Mouse (Mus musculus) megakaryocyte, adult 5-6 weeks (primary cell): Measurements from ENCODE around the gene Pck2. TPM values are rescaled to one million over a fixed set of nuclear protein-coding genes. Genes with fewer than 3 reads are reported as not detected.
A peak's percentile ranks its signal among the peaks of the same experiment; 100 is the strongest.

ENCODE experiments used
- ATAC-seq: 2 replicates; pipeline ENCODE4 v1.8.0; 2016; ENCODE audit warnings: mild to moderate bottlenecking, inconsistent platforms; ENCODE audit not compliant: poor library complexity, severe bottlenecking
- total RNA-seq, 2 experiments: library from RNA; stranded (forward) in 1 of 2; stranded (reverse) in 1 of 2; fragments of 153-499, 151-499 nt in 1 of 2; fragments of 221-1000, 200-1000 nt in 1 of 2; gene quantifications; 2 replicates each; pipeline versions ENCODE4 v1.2.3 to v1.2.4; 2015 to 2017

The Pck2 gene
- 11.7 and 16.0 TPM in 2 replicates for total RNA-seq (2015)
- 26.3 and 30.3 TPM in 2 replicates for total RNA-seq (2017)

DNA sequence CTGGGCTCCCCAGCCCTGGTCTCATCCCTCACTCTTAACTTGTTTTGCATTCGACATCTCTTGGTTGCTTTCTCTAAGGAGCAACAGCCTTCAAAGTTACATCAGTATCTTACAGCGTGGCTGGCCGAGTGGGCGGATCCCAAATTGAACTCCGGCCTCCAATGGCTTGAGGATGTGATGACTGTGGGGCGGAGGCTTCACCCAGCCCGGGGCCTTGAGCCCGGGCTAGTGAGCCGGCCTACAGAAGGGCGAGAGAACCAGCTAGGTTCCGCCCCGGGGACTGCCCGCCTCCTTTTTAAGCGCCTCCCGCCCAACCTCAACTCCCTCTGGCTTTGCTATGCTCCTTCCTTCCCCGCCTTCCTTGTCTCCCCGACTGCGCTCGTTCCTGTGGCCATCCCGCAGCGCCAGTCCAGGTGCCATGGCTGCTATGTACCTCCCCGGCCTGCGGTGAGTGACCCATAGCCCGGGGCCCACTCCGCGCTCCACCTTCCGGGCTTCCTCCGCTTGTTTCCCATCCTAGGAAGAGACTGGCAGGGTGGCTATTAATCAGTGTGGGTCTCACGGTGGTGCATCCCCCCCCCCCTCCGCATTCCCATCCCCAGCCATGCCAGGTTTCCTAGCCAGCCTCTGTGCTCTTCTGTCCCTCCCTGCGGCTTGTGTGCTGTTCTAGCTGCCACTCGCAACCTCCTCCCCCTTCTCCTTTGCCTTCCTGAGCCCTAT lies at the start of gene Pck2:
Gene Pck2, plus strand, starts transcription at position 200 of the 720 bp plus-strand sequence.
- ATAC-seq: peak; percentile 96

DNA sequence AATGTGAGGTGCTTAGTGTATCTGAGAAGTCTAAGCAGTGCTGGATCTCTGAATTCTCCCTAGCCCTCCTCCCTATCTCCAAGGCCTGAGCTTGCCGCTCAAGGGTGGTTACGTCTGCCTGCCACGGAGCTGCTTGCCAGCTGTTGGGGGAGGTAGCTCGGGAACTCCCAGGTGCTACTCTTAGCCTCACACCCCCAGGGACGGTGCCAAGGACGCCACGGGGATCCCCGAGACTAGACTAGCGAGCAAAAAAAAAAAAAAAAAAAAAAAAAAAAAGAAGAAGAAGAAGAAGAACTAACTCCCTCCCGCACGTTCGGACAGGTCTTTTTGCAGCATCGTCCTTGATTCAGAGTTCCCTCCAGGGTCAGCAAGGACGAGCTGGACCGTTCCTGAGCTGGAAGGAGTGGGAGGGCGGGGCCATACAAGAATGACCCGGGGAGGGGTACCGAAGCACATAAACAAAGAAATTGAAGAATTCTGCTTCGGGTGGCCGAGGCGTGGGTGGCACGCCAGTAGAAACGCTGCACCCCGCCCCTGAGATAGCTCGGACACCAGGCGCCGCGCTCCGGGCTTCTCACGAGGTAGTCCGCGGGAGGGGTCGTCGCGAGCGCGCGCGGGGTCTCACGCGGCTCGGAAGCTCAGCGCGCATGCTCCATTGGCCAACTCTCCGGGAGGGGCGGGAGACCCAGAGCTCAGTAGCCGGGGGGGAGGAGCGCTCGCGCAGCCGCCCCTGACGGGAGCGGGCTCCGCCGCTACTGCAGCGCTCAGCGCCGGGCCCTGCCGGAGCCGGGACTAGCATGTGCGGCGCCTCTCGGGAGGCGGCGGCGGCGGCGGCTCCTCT lies 49.5 kb upstream of the Pck2 start, which contains the start of gene Carmil3:
Gene Carmil3, plus strand, starts transcription at position 291 of the 841 bp plus-strand sequence.
- peak; percentile 43 for ATAC-seq

DNA sequence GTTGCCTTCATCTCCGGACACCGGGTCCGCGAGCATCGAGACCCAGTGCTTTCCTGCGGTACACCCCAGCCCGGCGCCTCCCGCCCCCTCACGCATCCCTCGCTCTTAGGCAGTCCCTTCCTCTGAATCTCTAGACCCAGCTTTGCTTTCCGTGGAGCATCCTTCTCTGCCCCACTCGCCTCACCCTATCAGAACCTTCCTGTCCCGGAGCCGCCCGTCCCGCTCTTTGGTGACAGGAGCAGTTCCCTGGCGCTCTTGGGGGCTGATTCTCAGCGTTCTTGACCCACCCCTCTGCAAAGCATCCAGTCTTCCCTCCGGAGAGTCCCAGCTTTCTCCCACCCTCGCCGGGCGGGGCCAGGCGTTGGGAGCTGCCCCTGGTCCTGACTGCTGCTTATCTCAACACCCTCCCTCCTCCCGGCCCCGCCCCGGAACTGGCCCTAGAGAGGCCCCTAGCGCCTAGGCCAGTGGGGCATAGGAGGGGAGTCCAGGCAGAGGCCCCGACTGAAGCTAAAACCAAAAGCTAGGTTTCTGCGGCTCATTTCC lies 48.7 kb upstream of the Pck2 start:
- ATAC-seq: peak; percentile 73

DNA sequence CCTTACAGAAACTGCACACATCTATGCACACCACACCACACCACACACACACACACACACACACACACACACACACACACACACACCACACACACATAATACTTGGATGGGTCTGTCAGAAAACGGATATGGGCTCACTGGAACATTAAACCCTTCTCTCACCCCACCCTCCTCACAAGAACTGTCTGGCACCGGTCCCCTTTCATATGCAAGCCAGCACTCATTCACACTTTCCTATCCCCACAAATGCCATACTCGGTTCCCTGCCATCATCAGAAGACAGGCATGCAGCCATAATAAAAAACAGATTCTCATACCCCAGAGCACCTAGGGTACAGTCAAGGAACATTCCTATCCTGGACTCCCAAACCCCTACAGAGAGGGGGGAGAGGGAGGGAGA lies 48.0 kb upstream of the Pck2 start:
- no peak for ATAC-seq

DNA sequence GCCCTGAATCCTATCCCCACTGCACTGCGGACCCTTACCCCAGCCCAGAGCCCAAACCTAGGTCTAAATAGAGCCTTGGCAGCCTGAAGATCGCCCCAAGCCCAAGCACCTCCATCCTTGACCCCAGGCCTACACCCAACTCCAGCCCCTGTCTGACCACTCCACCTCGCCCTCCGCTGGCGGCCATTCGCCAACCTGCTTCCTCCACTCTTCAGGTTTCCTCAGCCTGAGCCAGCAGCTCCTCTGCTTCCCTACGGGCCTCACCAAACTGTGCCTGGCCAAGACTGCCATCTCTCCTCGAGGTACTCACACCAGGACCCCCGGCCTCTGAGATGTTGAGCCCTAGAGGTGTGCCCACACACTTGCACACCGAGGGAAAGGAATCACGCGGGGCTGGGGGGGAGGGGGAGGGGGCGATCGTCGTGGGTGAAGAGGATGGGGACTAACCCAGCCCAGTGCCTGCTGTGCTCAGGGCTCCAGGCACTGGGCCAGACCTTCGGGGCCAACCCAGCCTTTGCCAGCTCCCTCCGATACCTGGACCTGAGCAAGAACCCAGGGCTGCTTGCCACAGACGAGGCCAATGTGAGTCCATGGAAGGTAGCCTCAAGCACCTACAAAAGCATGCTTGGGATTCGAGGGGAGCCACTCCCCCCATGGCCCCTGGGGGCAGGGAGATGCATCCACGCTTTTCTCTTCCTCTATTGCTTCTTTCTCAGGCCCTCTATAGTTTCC lies 44.4 kb upstream of the Pck2 start:
- ATAC-seq: no peak

DNA sequence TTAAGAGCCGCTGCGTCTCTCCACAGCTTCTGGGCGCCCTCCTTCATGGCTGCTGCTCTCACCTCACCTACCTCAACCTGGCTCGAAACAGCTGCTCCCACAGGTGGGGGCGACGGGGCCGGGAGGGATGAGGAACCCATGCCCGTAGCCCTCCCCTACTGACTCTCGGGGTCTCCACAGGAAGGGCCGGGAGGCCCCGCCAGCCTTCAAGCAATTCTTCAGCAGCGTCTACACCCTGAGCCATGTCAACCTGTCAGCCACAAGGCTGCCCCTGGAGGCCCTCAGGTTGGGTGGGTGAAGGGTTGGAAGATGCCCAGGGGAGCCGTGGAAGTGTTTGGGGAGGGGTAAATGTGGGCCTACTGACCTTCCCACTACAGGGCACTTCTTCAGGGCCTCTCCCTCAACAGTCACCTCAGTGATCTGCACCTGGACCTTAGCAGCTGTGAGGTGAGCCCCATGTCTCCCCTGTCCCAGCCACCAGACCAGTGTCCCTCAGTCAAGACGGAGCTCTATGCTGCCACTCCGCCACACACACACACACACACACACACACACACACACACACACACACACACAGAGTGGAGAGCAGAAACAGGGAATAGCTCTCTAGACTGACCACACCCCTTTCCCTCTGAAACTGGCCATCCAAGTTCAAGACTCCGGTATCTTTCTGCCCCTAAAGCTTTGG lies 43.2 kb upstream of the Pck2 start:
- ATAC-seq: no peak

DNA sequence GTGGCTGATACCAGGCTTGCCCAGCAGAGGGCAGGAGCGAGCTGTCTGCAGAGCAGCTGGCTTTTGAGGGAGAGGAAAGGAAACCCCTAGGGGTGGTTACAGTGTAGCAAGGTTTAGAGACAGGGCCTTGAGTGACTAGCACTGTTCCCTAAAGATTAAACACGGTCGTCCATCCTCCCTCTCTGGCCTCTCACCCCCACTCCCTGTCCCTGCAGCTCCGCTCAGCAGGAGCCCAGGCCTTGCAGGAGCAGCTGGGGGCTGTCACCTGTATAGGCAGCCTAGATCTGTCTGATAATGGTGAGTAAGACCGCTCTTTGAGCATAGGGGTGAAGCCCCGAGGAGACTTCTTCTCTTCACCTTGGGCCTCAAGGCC lies 42.6 kb upstream of the Pck2 start:
- peak; percentile 95 for ATAC-seq

DNA sequence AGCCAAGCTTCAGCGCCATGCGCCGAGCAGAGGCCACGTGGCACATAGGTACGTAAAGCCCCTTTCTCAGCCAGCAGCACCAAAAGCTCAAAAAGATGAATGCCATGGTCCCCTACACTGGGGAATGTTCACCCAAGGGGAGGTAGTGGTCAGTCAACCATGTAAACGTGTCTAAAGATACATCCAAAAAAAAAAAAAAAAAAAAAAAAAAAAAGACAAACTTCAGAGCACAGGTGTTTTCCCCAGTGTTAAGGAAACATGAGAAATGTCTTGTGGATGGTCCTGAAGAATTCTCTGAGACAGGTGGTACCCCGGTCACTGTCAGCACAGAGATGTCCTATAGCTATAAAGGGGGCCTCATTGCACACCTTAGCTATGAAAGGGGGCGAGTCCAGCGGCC lies 34.5 kb upstream of the Pck2 start:
- ATAC-seq: no peak

DNA sequence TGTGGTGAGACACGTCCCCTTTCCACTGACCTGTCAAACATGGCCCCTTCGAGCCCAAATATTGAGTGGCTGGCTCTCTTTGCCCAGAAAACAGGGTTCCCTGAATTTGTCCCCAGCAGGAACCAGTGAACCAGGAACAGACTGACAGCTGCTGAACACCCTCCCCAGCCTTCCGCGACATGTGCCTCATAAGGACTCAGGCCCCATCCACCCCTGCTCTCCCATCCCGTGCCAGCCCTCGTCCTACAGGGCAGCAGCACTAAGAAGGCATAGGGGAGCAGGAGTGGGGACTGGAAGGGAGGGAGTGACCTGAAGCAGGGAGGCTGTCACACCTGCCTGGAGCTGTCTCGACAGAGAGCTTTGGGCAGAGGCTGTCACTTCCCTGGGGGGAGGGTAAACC lies 32.3 kb upstream of the Pck2 start:
- ATAC-seq: no peak

DNA sequence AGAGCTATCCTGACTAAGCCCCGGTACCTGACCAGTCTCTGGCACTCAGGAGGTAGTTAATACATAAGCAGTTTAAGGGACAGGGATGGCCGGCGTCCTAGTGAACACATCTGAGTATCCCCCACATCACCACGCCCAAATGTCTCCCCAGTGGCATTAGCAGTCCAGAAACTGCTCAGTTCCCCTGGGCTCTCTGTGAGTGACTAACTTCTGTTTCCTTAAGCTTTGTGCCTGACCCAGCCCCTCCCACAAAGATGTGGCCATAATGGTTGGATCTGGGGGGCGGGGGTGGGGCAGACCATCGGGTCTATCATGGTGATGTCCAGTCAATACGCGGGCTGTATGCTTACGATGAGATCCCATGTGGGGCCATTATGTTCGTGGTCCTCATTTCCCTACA lies 30.5 kb upstream of the Pck2 start:
- no peak for ATAC-seq

DNA sequence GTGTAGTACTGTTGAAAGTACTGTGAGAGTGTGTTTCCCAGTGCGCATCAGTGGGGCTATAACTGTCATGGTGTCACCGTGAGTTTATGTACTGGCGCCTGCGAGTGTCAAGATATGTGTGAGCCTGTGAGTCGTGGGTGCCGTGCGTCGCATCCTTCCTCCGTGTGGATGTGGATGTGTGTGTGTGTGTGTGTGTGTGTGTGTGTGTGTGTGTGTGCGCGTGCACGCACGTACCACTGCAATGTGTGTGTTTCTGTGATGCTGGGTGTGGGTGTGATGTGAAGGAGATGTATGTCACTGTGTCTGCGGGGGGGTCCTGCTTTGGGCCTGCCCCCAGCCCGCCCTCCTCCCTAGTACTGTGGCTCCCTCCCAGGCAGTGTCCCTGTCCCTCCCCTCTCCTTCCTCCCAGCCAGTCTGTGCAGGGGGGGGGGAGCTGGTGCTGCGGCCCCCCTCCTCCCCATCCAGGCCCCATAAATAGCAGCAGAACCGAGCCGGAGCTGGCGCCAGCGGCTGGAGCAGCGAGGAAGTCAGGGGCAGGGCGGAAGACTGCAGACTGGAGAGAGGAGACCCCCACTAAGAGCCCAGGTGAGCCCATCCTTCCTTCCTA lies 29.8 kb upstream of the Pck2 start, which contains the start of gene Cpne6:
Gene Cpne6, plus strand, starts transcription at position 321 of the 607 bp plus-strand sequence.
- no peak for ATAC-seq

DNA sequence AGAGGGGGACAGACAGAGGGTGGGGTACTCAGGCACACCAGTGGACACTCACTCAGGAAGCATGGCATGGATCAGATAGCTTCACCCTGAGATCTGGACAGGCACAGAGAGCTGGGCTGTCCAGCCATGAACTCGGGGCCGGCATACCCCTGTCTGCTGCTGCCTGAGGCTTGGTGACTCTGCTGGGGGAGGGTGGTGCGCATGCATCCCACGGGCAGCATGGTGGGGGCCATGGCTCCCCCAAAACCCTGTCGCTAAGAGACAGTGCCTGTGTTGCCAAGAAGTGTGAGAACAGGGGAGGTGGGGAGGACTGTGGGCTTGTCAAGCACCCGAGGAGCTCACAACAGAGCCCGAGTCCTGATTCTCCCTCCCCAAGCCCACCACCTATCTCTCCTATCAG lies 29.0 kb upstream of the Pck2 start:
- ATAC-seq: no peak

DNA sequence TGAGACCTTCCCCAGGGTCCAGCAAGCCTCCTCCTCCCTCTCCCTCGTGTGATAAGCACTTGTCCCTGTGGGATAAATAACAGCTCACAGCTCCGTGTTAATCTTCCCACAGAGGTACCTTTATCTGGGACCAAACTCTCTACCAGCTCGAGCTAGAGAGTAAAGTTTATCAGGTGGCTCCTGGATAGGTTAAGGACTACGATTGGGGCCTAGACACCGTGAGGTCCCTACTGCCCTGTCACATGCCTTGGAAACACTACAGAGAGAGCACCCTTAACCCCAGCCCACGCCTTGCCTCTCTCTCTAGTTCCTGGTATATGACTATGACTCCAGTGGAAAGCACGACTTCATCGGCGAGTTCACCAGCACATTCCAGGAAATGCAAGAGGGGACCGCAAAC lies 26.1 kb upstream of the Pck2 start:
- ATAC-seq: no peak

DNA sequence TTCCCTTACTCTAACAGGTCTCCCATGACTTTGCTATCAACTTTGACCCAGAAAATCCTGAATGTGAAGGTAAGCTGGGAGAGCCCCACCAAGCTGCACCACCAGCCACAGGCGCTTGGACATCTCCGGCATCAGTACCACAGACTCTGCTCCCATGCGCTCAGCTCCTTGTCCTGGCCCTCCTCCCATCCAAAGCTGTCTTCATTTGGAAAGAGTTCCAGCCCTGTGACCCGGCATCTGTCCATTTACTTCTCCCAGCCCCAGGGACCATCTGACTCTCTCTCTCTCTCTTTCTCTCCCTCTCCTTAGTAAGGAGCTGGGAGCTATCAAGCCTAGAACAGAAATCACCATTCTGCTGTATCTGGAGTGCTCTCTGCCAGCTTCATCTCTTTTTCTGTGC lies 24.2 kb upstream of the Pck2 start:
- no peak for ATAC-seq

DNA sequence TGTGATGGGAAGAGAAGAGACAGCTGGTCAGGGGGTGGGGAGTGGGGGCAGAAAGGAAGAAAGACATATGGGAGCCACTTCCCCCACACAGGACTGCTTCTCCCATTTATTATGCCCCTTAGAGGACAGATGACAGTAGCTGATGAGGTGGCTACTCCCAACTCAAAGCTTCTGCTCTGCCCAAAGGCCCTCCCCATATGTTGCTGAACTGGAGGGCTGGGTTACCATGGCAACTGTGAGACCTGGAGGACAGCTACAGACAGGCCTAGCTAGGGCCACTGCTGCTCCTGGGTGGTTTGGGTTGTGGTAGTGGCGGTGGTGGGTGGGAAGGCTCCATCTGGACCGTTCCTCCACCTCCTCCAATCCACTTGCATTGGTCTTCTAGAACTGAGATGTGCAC lies 21.2 kb upstream of the Pck2 start:
- no peak for ATAC-seq

DNA sequence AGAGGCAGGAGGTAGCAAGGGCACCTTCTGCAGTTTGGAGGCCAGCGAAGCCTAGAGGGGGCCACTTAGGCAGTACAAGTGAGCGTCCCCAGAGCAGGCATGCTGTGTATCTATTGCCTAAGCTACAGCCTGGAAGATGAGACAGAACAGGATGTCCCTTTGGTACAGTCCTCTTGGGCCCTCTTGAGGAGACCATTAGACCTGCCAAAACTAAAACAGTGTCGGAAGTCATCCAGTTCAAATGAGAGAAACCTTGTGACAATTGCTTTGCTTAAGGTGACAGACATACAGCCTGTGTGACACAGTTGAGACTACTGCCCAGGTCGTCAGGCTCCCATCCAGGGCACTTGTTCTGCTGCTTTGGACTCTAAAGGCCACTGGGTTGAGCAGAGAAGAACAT lies 20.5 kb upstream of the Pck2 start:
- no peak for ATAC-seq

DNA sequence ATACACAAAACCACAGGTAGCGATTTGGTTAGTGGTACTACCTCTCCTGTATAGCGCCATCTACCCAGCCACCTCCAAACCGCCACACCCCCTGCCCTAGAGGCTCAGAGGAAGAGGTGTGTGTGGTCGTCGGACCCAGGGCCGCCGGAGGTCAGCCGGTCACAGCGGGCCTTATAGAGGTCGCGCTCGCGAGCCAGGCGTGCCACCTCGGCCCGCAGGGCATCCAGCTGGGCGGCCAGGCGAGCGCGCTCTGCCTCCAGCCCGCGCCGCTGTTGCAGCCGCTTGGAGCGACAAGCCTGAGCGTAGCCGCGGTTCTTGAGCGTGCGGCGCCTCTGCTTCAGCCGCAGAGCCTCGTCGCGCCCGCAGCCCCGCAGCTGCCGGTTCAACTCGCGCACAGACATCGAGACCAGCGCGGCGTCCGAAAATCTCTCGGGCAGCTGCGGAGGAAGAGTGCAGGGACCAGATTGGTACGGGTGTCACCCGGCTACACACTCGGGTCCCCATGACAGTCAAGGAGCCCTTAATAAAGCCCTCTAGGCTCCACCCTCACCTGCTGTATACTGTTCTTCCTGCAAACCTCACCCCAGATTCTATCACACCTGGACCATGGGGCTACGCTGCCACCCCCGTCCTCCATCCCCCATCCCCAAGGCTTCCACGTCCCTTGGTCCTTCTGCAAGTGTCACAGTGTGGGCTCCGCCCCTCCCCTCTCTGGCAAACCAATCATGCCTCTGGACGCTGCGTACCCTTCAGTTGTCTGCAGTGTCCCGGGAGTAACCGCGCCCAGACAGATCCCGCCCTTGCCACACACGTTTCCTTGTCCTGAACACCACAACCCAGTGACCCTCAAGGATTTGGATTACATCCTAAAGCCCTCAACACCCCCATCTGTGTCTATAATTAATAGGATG lies 19.4 kb upstream of the Pck2 start:
- no peak for ATAC-seq

DNA sequence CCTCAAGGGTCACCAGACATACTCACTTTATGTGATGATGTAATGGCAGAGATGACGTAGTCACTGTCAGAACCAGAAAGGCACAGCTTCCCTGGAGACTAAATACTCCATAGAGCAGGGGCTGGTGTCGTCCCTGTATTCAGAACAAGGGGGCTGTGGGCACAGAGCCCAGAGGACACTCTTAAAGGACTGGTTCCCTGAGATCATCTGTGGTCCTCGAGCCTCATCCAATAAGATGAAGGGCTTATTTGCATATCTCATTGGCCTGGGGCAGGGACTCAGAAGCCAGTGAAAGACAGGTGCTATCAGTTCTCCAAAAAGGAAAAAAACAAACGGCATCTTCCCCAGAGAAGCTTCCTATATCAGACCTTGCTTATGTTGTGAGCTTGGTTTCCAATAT lies 16.0 kb upstream of the Pck2 start:
- no peak for ATAC-seq

DNA sequence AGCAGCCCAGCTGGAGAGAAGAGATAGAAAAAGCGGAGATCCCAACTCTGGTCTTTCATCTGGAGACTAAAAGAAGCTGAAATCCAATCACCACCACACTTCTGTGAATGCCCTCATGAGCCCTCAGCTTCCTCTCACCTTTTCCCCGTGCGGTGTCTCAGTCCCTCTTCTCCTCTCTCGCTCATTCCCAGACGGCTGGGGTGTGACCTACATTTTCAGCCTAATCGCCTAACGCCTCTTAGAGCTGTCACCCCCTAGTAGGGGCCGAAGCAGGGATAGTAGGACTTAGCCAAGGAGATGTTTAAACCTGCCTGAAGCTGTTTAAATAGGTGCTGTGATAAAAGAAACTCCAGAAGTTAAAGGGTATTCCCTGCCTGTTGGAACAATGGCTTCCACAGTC lies 15.3 kb upstream of the Pck2 start, which contains the start of gene Nrl:
Gene Nrl, minus strand, starts transcription at position 197 of the 400 bp plus-strand sequence.
- no peak for ATAC-seq
